9 mouse cellular contexts compared by ENCODE assay signal in genomic region chr1:152790254-152790653, GRCm38 (mm10). TPM values are rescaled to one million over a fixed set of nuclear protein-coding genes. Genes with fewer than 3 reads are reported as not detected.
DNase-seq lines count a peak whose midpoint lies in the region; ATAC-seq and TF ChIP-seq lines count a peak whose summit lies in the region.
"Had no signal": no experiment of that assay in that cellular context is flagged by ENCODE, and none has a peak within 500 bp of the region (broad histone marks: within the 10 kb centered on the region; RNA-seq: fewer than 3 reads in every experiment).

No protein-coding gene starts in this region.

- 30% methylated on average over 12 of the region's 12 CpGs for WGBS in embryonic facial prominence, embryonic 11.5 days
- 18% methylated on average over 12 of the region's 12 CpGs for WGBS in kidney, adult 2 months
- WGBS in lung, embryonic 16.5 days: 35% methylated on average over 12 of the region's 12 CpGs

- H3K4me1 ChIP-seq in embryonic facial prominence, embryonic 11.5 days (ENCODE audit: control insufficient read depth, insufficient read depth, low read length): no peaks in the 10 kb centered on the region; the same call in 1 of the 2 replicates
- no peaks in the 10 kb centered on the region for H3K4me1 ChIP-seq in kidney, adult 2 months (ENCODE audit: control insufficient read depth, insufficient read depth, low read length)
- H3K4me1 ChIP-seq in lung, embryonic 16.5 days (replicated peaks; ENCODE audit: control insufficient read depth, insufficient read depth, low read length): no peaks in the 10 kb centered on the region; the same call in 1 of the 2 replicates

- no peaks in the 10 kb centered on the region for H3K9me3 ChIP-seq in embryonic facial prominence, embryonic 11.5 days (replicated peaks; ENCODE audit: control insufficient read depth, low read length)
- H3K9me3 ChIP-seq in lung, embryonic 16.5 days (ENCODE audit: control insufficient read depth, low read length): no peaks in the 10 kb centered on the region

- DNase-seq in left cerebral cortex, postnatal 4 days: peak; percentile 23
- no peak for DNase-seq in left cerebral cortex, postnatal 10 days (ENCODE audit: extremely low spot score in 1 of 2, low spot score in 2 of 2)
- DNase-seq in R1 (ENCODE audit: low read depth, low spot score): peak; percentile 96
- peak; percentile 72 for DNase-seq in embryonic facial prominence, embryonic 11.5 days (ENCODE audit: low spot score)
- peak; percentile 67 for DNase-seq in kidney, adult 2 months
- peak; percentile 20 to 43 for DNase-seq in thymus, postnatal 10 days (ENCODE audit: low spot score in 2 of 2)
- no peak for DNase-seq in right cerebral cortex, postnatal 4 days

- H3K36me3 ChIP-seq in embryonic facial prominence, embryonic 11.5 days (replicated peaks; ENCODE audit: control insufficient read depth, insufficient read depth, low read depth, low read length): no peaks in the 10 kb centered on the region
- H3K36me3 ChIP-seq in kidney, adult 2 months (ENCODE audit: control insufficient read depth, insufficient read depth, low read length): no peaks in the 10 kb centered on the region
- H3K36me3 ChIP-seq in lung, embryonic 16.5 days (ENCODE audit: control insufficient read depth, insufficient read depth, low read length): no peaks in the 10 kb centered on the region

- no peak overlapping the region for H3K9ac ChIP-seq in embryonic facial prominence, embryonic 11.5 days (replicated peaks; ENCODE audit: low read length)
- H3K9ac ChIP-seq in lung, embryonic 16.5 days (ENCODE audit: low read length): no peak overlapping the region

- no peak overlapping the region for H3K27ac ChIP-seq in embryonic facial prominence, embryonic 11.5 days (replicated peaks; ENCODE audit: low read depth, low read length)
- no peak overlapping the region for H3K27ac ChIP-seq in kidney, adult 2 months (ENCODE audit: insufficient read depth, low read depth, low read length)
- peak overlapping the region; percentile 7 for H3K27ac ChIP-seq in lung, embryonic 16.5 days (ENCODE audit: low read length)

- intact Hi-C loops in left cerebral cortex, postnatal 4 days (cut with DNase I): no loop called here
- intact Hi-C loops in left cerebral cortex, postnatal 10 days (cut with DNase I): no loop called here

- no peak for TF ChIP-seq POLR2A in kidney, adult 2 months (IDR thresholded peaks at IDR 0.05; ENCODE audit: low read depth, low read length)

- no peak for ATAC-seq in embryonic facial prominence, embryonic 11.5 days (replicated peaks; ENCODE audit: insufficient number of reproducible peaks, low FRiP score, low TSS enrichment, low read depth)
- 0 out of 2 replicates have a peak, but pooled peaks have one; percentile 51 for ATAC-seq in lung, embryonic 16.5 days (ENCODE audit: low read depth)

- H3K27me3 ChIP-seq in embryonic facial prominence, embryonic 11.5 days (ENCODE audit: control insufficient read depth, insufficient read depth, low read length): no peaks in the 10 kb centered on the region
- no peaks in the 10 kb centered on the region for H3K27me3 ChIP-seq in kidney, adult 2 months (replicated peaks; ENCODE audit: control insufficient read depth, insufficient read depth, low read length)
- no peaks in the 10 kb centered on the region for H3K27me3 ChIP-seq in lung, embryonic 16.5 days (ENCODE audit: control insufficient read depth, insufficient read depth, low read depth, low read length)

- H3K4me3 ChIP-seq in embryonic facial prominence, embryonic 11.5 days (ENCODE audit: low read depth, low read length): no peak overlapping the region
- no peak overlapping the region for H3K4me3 ChIP-seq in kidney, adult 2 months (ENCODE audit: insufficient read depth, low read depth, low read length)
- H3K4me3 ChIP-seq in lung, embryonic 16.5 days (ENCODE audit: low read length): no peak overlapping the region

- peak; percentile 52 for TF ChIP-seq CTCF in kidney, adult 2 months (conservative IDR thresholded peaks at IDR 0.05; ENCODE audit: insufficient read depth, insufficient read length, low read depth, low read length)

- no peak overlapping the region for H3K4me2 ChIP-seq in embryonic facial prominence, embryonic 11.5 days (ENCODE audit: low read depth, low read length)
- peak overlapping the region; percentile 28; the same call in 1 of the 2 replicates for H3K4me2 ChIP-seq in lung, embryonic 16.5 days (ENCODE audit: low read depth, low read length)

RNA-seq across cellular contexts. Expression of gene Ncf2, which starts 9.7 kb away (rescaled TPM):
- 1 to 10 TPM; 1.9 to 2.2 TPM for total RNA-seq in left cerebral cortex, postnatal 4 days (2021)
- 1 to 10 TPM; 2.4 to 2.8 TPM for total RNA-seq in left cerebral cortex, postnatal 10 days (2021)
- 2.5 and 2.6 TPM in 2 replicates for polyA plus RNA-seq in embryonic facial prominence, embryonic 11.5 days (2014; fragmentation: Nextera tagmentation; extraction: Ambion mirVana)
- 2.6 and 4.2 TPM in 2 replicates for polyA plus RNA-seq in kidney, adult 2 months (2012; rRNA removed)
- 5.5 and 5.9 TPM in 2 replicates for polyA plus RNA-seq in lung, embryonic 16.5 days (2015; fragmentation: Nextera tagmentation; extraction: Ambion mirVana)

RNA-seq across cellular contexts. Expression of gene Arpc5, which starts 23.9 kb away (rescaled TPM):
- total RNA-seq in left cerebral cortex, postnatal 4 days (2021): 100 to 1,000 TPM; 244 to 271 TPM
- total RNA-seq in left cerebral cortex, postnatal 10 days (2021): 100 to 1,000 TPM; 210 to 213 TPM
- 255 and 257 TPM in 2 replicates for polyA plus RNA-seq in embryonic facial prominence, embryonic 11.5 days (2014; fragmentation: Nextera tagmentation; extraction: Ambion mirVana)
- polyA plus RNA-seq in kidney, adult 2 months (2012; rRNA removed): 67.4 and 67.5 TPM in 2 replicates
- polyA plus RNA-seq in lung, embryonic 16.5 days (2015; fragmentation: Nextera tagmentation; extraction: Ambion mirVana): 274 and 285 TPM in 2 replicates

RNA-seq across cellular contexts. Expression of gene Rgl1, which starts 24.1 kb away (rescaled TPM):
- total RNA-seq in left cerebral cortex, postnatal 4 days (2021): 10 to 100 TPM; 45.6 to 55.2 TPM
- 10 to 100 TPM; 85.2 to 86.9 TPM for total RNA-seq in left cerebral cortex, postnatal 10 days (2021)
- 26.0 and 28.0 TPM in 2 replicates for polyA plus RNA-seq in embryonic facial prominence, embryonic 11.5 days (2014; fragmentation: Nextera tagmentation; extraction: Ambion mirVana)
- polyA plus RNA-seq in kidney, adult 2 months (2012; rRNA removed): 68.4 and 73.2 TPM in 2 replicates
- polyA plus RNA-seq in lung, embryonic 16.5 days (2015; fragmentation: Nextera tagmentation; extraction: Ambion mirVana): 49.1 and 53.4 TPM in 2 replicates

RNA-seq across cellular contexts. Expression of gene Apobec4, which starts 39.9 kb away (rescaled TPM):
- total RNA-seq in left cerebral cortex, postnatal 4 days (2021): not detected
- total RNA-seq in left cerebral cortex, postnatal 10 days (2021): not detected
- not detected in 2 replicates for polyA plus RNA-seq in embryonic facial prominence, embryonic 11.5 days (2014; fragmentation: Nextera tagmentation; extraction: Ambion mirVana)
- polyA plus RNA-seq in kidney, adult 2 months (2012; rRNA removed): not detected in 2 replicates
- 0.25 and 0.39 TPM in 2 replicates for polyA plus RNA-seq in lung, embryonic 16.5 days (2015; fragmentation: Nextera tagmentation; extraction: Ambion mirVana)
- total RNA-seq: layer of hippocampus, adult 18-20 months had no signal

Comparison
In these comparisons a context has a peak if more than half of its experiments do, and no peak if none do; other contexts are left out.
1. DNase-seq: peak in left cerebral cortex, postnatal 4 days (single experiment), R1 (single experiment), embryonic facial prominence, embryonic 11.5 days (single experiment), kidney, adult 2 months (single experiment) and thymus, postnatal 10 days (2 of 2); none in left cerebral cortex, postnatal 10 days (0 of 2) and right cerebral cortex, postnatal 4 days (single experiment).